Mouse (Mus musculus) ovary, postnatal 14 days (tissue): ENCODE data around the gene Akr1c6.
"Not testable (repeated sequence)": the region's sequence is repeated elsewhere in the genome, so short reads cannot be mapped to it uniquely, and the experiment has no call there.

Experiments
- DNase-seq: peaks from one replicate; pipeline ENCODE4 v3.0.0; 2022; ENCODE audit warnings: low spot score

The Akr1c6 gene

DNA sequence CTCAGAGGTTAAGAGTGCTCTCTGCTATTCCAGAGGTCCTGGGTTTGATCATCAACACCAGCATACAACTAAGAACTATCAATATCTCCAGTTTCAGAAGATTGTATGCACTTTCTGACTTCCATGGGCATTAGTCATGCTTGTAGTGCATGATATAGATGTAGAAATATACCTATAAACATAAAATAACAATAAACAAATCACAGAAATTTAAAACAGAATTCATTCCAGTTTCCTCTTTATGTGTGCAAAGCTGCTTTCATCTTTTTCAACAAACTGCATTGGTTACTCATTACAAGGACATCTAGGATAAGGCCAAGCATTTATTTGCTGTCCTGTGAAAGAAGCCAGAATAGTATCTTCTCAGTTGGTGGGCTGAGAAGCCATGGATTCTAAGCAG is at the start of gene Akr1c6:
TSS of gene Akr1c6 (plus strand) at position 301 of the 400 bp plus-strand sequence.
- no peak for DNase-seq

DNA sequence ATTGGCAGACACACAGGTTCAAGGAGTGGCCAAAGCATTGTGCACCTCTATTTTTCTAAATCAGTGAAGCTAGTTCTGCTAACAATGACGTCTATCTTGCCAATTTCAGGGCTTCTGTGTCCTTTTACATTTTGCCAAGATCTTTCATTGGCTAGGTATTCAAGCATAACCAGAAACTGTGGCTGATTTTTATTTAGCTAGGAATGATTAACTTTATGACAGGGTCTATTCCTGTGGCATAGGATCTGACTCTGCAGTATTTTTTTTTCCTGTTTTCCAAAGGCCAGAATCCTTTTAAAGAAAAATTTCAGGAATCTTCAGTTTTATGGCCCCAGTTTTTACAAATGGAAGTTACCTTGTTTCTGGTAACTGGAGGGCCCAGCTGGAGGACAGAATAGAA is 49.2 kb upstream of the Akr1c6 start:
- no peak for DNase-seq

DNA sequence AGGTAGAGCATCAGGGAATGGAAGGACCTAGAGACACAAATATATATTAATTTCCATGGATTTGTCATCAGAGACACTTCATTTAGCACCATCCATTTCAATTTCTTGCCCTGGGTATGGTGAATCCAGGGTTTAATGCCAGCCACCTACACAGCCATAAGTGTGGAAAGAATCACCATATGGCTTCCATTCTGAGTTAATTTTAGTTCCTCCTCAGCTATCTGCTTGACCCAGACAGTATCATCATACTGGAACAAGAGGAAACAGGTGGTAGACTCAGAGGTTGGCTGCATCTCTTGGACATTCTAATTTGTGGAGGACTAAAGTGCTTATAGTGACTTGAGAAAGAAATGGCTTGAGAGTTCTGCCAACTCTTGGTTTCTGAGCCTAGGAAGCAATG is 48.6 kb upstream of the Akr1c6 start:
- no peak for DNase-seq

DNA sequence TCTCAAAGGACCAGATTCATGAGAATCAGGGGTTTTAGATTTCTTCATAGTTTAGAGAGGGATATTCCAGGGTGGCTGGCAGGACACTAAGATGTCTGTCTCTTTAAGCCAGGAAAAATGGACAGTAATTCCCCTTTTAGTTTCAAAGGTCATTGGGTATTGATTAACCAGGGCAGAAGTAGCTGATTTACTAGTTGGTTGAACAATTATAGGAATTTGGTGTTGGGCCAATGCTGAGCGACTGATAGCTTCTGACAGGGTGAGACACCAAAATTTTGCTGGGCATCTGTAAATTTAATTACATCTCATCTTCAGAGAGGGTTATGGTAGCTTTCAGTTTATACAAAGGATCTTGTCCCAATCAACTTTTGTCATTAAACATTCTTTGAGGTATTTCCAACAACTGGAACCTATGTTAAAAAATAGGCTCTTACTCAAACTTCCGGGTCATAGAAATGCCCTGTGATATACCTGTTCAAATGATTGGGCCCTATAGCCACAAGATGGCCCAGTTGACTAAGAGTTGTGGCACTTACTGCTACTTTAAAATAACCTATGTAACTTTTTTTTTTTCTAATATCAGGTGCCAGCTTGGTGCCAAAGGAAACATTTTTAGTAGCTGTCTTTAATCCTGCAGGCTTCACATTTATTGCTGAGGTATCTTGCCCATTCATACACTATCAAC is 45.2 kb upstream of the Akr1c6 start:
- DNase-seq = no peak

DNA sequence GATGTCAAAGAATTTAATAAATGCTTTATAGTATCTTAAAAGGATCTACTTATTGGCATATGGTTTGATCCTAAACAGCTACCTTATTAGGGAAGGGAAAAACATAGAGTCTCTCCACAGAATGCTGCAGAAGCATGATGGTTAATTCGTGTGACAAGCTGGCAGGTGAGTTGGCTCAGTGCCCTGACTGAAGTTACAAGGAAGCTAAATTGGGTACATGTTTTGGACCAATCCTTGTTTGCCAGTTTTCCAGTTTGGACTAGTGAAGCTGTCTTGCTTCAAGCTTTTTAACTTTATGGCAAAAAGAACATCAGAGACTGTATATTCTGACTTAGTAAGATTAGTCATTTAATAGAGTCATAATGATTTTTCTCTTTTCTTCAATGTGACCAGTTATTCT is 33.7 kb upstream of the Akr1c6 start:
- not testable (repeated sequence) for DNase-seq

DNA sequence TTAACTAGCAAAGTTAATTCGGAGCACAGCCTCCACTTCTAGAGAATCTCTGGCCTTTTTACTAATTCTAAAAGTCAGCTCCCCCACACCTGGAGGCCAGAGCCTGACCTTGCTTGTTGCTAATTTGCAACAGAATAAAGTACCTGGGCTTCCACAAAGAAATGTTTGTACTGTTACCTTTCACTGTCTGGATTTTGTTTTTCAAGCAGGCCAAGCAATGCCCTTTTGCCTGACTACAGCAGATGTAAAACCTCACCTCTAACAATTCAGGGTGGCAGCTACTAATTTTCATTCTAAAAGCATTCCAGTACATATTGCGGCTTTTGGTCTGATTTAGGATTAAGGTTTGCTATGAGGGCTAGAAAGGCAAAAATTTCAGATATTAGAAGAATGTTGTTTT is 33.3 kb upstream of the Akr1c6 start:
- no peak for DNase-seq

DNA sequence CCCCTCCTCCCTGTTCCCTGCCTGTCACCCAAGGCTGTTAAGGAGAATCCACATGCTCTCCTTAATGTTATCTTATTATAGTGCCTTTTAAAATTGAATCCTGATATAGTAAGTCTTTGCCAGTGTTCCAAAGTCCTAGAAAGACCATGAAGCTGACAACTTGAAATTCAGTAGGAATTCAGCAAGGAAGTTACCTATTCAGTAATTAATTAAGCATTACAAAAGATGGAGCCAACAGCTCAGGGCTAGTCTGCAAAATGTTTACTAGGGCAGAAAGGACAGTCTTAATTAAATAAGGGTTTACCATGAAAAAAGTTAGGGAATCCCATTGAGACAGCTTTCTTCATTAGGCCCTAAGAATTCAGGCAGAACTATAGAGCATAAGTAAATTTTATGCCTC is 31.9 kb upstream of the Akr1c6 start:
- DNase-seq = no peak

DNA sequence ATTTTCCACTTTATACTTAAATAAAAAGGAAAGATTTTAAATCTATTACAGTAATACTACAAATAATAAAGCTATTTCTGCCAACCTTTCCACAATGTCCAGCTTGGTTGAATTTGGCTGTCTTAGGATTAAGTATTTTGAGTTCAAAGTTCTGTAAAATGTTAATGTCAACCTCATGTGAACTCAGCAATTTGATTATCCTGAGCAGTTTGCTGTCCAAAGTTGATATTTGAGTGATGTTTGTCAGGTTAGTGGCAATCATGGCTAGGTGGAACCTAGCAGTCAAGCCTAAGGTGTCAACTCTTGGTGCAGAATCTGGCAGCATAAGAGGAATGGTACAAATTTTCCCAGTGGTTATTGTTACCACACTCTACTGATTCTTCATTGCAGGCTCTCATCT is 29.4 kb upstream of the Akr1c6 start:
- DNase-seq = no peak

DNA sequence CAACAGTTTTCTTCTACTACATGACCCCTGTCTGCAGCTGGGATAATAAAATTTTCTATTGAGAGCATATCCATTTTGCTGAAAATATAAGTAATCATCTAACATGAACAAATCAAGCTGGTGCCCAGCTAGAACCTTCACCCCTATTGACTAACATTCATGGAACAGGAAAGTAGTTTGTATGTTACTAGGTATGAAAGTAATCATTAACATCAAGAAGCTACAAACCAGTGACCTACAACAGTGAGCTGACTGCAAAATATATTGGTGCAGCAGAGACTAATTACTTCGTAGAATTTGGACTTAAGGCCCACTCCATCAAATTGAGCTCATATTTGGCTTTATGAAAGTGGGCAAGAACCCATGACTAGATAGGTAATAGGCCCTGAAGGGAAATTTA is 27.3 kb upstream of the Akr1c6 start:
- no peak for DNase-seq

DNA sequence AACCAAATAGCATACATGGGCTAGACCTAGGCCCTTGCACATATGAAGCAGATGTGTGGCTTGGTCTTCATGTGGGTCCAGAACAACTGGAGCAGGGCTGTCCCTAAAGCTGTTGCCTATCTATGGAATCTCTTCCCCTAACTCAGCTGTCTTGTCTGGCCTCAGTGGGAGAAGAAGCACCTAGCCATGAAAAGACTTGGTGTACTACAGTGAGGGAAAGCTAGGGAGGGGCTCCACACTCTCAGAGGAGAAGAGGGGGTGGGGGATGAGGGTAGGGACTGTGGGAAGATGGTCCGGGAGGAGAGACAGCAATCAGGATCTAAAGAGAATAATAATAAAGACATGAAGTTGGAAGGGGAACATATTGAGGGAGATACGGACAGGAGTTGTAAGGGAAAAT is 5.5 kb upstream of the Akr1c6 start:
- DNase-seq = no peak

DNA sequence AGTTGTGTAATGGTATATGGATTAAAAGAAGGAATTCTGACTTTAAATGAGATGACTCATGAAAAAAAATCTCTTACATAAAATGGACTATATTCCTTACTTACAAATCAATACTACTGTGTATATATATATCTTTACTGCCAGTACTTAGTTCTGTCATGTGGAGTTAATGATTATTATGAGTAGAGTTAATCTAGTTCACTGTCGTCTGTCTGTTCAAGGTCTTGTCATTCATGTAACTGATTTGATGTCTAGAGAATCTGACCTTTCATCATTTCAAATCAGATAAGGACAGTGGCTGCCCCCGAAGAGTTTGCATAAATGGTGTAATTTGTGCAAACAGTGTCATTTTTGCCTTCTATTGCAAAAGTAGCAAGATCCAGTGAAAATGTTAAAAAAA is 5.1 kb upstream of the Akr1c6 start:
- DNase-seq = no peak

DNA sequence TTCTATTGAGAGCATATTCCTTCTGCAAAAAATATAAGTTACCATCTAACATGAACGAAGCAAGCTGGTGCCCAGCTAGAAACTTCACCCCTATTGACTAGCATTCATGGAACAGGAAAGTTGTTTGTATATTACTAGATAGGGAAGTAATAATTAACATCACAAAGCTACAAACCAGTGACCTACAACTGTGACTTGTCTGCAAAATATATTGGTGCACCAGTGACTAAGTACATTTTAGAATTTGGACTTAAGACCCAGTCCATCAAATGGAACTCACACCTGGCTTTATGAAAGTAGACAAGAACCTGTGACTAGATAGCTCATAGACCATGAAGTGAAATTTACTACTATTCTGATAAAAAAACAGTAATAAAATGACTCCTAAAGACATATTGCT is 3.0 kb upstream of the Akr1c6 start:
- no peak for DNase-seq

DNA sequence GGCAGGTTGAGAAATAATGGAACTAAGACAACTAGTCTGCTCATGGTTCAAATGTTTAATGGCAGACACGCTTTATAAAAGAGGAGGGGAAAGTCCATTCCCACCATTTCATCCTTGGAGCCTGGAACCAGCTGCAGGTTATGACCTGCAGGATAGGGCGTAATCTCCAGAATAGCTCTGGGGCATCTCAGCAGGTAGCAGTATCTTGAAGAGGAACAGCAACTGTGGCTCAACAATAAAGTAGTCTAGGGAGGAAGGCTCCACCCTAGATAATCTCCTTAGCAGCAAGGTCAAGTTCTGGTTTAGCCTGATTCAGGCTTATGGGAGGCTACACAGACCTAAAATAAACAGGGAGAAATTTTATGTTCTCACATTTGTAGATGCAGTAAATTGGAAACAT is 31.5 kb downstream of the Akr1c6 start:
- no peak for DNase-seq

DNA sequence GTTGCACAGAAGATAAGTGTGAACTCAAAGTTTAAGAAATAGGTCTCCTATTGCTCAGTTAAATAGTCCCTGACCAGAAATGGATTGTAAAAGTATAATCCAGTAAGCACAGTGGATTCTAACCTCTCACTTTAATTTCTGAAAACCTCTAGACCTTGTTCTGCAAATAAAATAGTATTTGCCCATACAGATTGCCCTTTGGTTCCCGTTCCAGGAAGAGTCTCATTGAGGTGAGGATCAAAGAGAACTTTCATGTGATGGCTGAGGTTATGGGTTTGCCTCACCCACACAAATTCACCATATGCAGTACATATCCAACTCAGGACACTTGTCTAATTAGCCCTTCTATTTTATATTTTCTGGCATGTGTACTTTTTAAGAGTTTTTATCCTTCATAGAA is 33.8 kb downstream of the Akr1c6 start:
- no peak for DNase-seq
